Mouse (Mus musculus) ES-E14 (cell line): Measurements from ENCODE around the gene Nop53.

Experiments
- CHD2 ChIP-seq: IDR thresholded peaks from 2 replicates; pipeline ENCODE4 v1.6.1; 2014; ENCODE audit warnings: mild to moderate bottlenecking, low read depth, low read length, inconsistent platforms
- HCFC1 ChIP-seq: IDR thresholded peaks from 2 replicates; pipeline ENCODE4 v1.6.1; 2012; ENCODE audit warnings: low read length, inconsistent platforms, borderline replicate concordance; ENCODE audit not compliant: insufficient read depth
- MAFK ChIP-seq: IDR thresholded peaks from 2 replicates; pipeline ENCODE4 v1.6.1; 2014; ENCODE audit warnings: mild to moderate bottlenecking, low read depth, low read length, inconsistent platforms; ENCODE audit not compliant: insufficient read depth
- ZNF384 ChIP-seq: IDR thresholded peaks from 2 replicates; pipeline ENCODE4 v1.6.1; 2012; ENCODE audit warnings: low read depth, low read length, inconsistent platforms

GRCm38 (mm10) chr7:15945211-15945610, 663 bp downstream of the Nop53 start:
- TF ChIP-seq CHD2 (no peak), MAFK (no peak), ZNF384 (no peak), HCFC1 (no peak)
